Mouse (Mus musculus) midbrain, embryonic 13.5 days (tissue): ENCODE measurements around the gene Zfp229. TPM values are rescaled to one million over a fixed set of nuclear protein-coding genes. Genes with fewer than 3 reads are reported as not detected.
"Not testable (repeated sequence)": the region's sequence is repeated elsewhere in the genome, so short reads cannot be mapped to it uniquely, and the experiment has no call there.

Source experiments
- ATAC-seq: fragments of 200-750 bp; cut with Nextera tagmentation; 2 replicates; pipeline ENCODE4 v1.8.0; 2017; ENCODE audit warnings: mild to moderate bottlenecking, moderate TSS enrichment, moderate library complexity
- H3K27ac ChIP-seq: fragments of 300-500 bp; sonication (generic); 2 replicates; pipeline ENCODE4 v1.5.1; 2015; ENCODE audit warnings: inconsistent platforms, mild to moderate bottlenecking, moderate library complexity
- H3K27me3 ChIP-seq: fragments of 300-500 bp; sonication (generic); 2 replicates; pipeline ENCODE4 v1.6.1; 2015; ENCODE audit warnings: mild to moderate bottlenecking, inconsistent platforms
- H3K36me3 ChIP-seq: fragments of 300-500 bp; sonication (generic); 2 replicates; pipeline ENCODE4 v1.6.1; 2015; ENCODE audit warnings: mild to moderate bottlenecking, inconsistent platforms
- H3K4me1 ChIP-seq: fragments of 300-500 bp; sonication (generic); replicated peaks from 2 replicates; pipeline ENCODE4 v1.6.1; 2015; ENCODE audit warnings: inconsistent platforms
- H3K4me2 ChIP-seq: fragments of 300-500 bp; sonication (generic); replicated peaks from 2 replicates; pipeline ENCODE4 v1.6.1; 2015; ENCODE audit warnings: moderate library complexity, mild to moderate bottlenecking, inconsistent platforms
- H3K4me3 ChIP-seq: fragments of 300-500 bp; sonication (generic); replicated peaks from 2 replicates; pipeline ENCODE4 v1.5.1; 2015; ENCODE audit warnings: mild to moderate bottlenecking, inconsistent platforms
- H3K9ac ChIP-seq: fragments of 300-500 bp; sonication (generic); replicated peaks from 2 replicates; pipeline ENCODE4 v1.6.1; 2015; ENCODE audit warnings: mild to moderate bottlenecking, inconsistent platforms
- H3K9me3 ChIP-seq: fragments of 300-500 bp; sonication (generic); 2 replicates; pipeline ENCODE4 v1.6.1; 2016; ENCODE audit warnings: mild to moderate bottlenecking, inconsistent platforms
- WGBS: fragments of 180-500 bp; shearing (Covaris S2); methylation state at CpG from one replicate; pipeline ENCODE4 v1.1.7; 2015; 5-methylcytosine and 5-hydroxymethylcytosine counted together
- polyA plus RNA-seq: library from polyadenylated mRNA; unstranded; fragments of >200 nt; fragmentation: Nextera tagmentation; extraction: Ambion mirVana; gene quantifications from 2 replicates; pipeline ENCODE4 v1.2.1, GENCODE M21; 2015

Zfp229 gene
- 11.4 and 13.3 TPM in 2 replicates for polyA plus RNA-seq

DNA sequence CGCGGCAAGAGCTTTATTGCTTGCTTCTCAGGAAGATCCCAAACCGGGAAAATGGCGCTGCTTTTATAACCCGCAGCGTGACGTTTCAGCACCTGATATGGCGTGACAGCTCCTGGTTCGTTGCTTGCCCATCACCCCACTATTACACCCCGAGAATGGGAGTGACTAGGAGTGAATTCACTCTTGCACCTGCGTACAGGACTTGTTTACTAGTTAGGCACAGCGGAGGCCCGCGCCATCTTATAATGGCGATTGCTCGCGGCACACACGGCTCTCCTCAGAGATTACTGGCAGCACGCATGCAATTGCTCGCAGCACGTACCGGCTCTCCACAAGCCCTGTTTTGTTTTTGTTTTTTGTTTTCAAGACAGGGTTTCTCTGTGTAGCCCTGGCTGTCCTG, at the start of gene Zfp229:
Zfp229 (plus strand) TSS at position 301 of the 400 bp plus-strand sequence.
- H3K27ac ChIP-seq, H3K36me3 ChIP-seq, H3K9me3 ChIP-seq, H3K4me1 ChIP-seq, H3K9ac ChIP-seq, H3K4me3 ChIP-seq, ATAC-seq, H3K4me2 ChIP-seq, H3K27me3 ChIP-seq: not testable (repeated sequence)
- WGBS: 94% methylated on average over 13 of the region's 22 CpGs

DNA sequence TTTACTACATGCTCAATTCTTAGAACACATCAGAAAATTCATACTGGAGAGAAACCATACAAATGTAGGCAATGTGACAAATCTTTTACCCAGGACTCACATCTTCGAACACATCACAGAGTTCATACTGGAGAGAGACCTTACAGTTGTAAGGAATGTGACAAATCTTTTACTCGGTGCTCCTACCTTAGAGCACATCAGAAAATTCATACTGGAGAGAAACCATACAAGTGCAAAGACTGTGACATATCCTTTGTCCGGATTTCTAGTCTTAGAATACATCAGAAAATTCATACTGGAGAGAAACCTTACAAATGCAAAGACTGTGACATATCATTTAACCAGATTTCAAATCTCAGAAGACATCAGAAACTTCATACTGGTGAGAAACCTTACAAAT, 39.0 kb upstream of the Zfp229 start, which contains the start of gene Gm10226:
Gm10226 (plus strand) TSS at position 301 of the 400 bp plus-strand sequence.
- Histone ChIP-seq H3K27me3 (no peaks in the 10 kb centered on the region), H3K27ac (no peak within 1 kb of the TSS), H3K36me3 (peaks cover 45% of the 10 kb centered on the region), H3K4me3 (no peak within 1 kb of the TSS), H3K9me3 (no peaks in the 10 kb centered on the region), H3K9ac (no peak within 1 kb of the TSS), H3K4me1 (no peaks in the 10 kb centered on the region), H3K4me2 (no peak within 1 kb of the TSS)
- no peak for ATAC-seq
- 96% methylated on average over 3 of the region's 3 CpGs for WGBS

DNA sequence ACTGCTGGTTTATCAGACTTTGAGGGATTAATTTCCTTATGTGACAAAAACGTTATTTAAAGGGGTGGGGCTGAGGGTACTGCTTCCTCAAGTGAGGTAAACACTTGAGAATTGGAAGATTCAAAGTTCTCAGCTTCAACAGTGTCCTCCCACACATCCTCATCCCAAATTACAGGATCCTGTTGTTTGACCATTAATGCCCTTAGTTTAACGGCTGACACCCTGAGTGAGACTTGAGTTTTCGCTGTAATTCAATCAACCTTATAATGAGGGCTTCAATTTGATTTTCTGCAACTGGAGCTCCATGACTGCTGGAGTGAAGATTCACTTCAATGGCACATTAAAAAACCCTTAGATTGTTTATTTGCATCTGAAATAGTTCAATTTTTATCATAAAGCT, 37.3 kb upstream of the Zfp229 start:
- Histone ChIP-seq H3K27me3 (no peaks in the 10 kb centered on the region), H3K4me3 (no peak overlapping the region), H3K9ac (no peak overlapping the region), H3K4me2 (no peak overlapping the region), H3K27ac (no peak overlapping the region), H3K36me3 (peaks cover 42% of the 10 kb centered on the region), H3K9me3 (no peaks in the 10 kb centered on the region), H3K4me1 (no peaks in the 10 kb centered on the region)
- 84% methylated on average over 3 of the region's 3 CpGs for WGBS
- no peak for ATAC-seq

DNA sequence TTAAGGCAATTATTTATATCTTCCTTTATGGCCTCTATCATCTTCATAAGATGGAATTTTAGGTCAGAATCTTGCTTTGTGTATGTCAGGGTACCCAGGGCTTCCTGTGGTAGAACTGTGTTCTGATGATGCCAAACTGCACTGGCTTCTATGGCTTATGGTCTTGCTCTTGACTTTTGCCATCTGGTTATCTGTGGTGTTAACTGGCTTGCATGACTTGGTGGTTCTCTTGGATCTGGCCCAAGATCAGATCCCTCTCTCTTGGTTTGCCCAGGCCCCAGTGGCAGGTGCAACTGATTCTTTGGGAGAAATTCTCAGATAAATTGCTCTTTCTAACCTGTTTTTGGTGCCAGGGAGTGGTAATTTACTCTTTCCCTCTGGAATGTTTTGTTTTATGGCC, 34.5 kb upstream of the Zfp229 start:
- H3K4me3 ChIP-seq: no peak overlapping the region
- H3K4me2 ChIP-seq: no peak overlapping the region
- H3K27me3 ChIP-seq: no peaks in the 10 kb centered on the region
- H3K9ac ChIP-seq: no peak overlapping the region
- no peak overlapping the region for H3K27ac ChIP-seq
- H3K4me1 ChIP-seq: no peaks in the 10 kb centered on the region
- peaks cover 21% of the 10 kb centered on the region for H3K36me3 ChIP-seq
- no peaks in the 10 kb centered on the region for H3K9me3 ChIP-seq
- ATAC-seq: no peak

DNA sequence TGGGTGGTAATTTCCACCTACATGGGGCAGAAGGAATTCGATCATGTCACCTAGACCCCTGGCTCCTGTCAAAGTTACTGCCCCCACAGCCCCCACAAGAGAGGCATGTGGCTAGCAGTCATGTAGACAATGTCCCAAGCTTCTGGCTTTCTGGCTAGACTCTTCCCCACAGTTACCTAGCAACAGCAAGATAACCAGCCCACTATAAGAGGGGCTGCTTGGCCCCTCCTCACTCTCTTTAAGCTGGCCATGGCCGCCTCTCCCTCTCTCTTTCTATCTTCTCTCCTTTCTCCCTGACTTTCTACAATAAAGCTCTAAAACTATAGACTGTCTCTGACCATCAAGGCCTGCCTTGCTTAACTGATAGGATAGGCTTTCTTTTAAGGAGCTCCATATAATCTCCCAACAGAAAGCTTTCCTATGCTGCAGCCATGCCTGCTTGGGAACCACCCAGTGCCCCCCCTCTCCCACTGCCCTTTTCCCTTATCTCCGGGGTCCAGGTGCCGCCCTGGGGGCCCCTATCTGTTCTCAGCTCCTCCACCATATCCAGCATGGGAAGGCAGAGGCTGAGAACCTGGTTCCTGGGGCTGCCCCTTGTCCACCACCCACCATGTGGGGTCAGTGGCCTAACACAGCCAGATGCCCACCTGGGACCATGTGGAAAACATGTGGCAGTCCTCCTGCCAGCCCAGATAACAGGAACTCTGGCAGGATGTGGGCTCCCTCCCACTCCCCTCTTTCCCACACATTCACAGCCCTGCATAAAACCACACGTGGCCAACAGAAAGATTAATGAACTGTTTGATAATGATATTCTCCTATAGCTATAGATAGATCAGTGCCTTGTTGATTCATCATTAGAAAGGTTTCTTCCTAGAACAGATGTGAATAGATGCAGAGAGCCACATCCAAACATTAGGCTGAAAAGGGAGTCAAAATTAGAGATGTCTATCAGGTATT, 28.0 kb upstream of the Zfp229 start:
- Histone ChIP-seq H3K4me3 (no peak overlapping the region), H3K27me3 (no peaks in the 10 kb centered on the region), H3K4me1 (0 out of 2 replicates have a peak, but pooled peaks cover 4% of the 10 kb centered on the region), H3K4me2 (no peak overlapping the region), H3K36me3 (no peaks in the 10 kb centered on the region), H3K9me3 (no peaks in the 10 kb centered on the region), H3K9ac (no peak overlapping the region), H3K27ac (no peak overlapping the region)
- ATAC-seq: no peak
- 43% methylated on average over 5 of the region's 5 CpGs for WGBS

DNA sequence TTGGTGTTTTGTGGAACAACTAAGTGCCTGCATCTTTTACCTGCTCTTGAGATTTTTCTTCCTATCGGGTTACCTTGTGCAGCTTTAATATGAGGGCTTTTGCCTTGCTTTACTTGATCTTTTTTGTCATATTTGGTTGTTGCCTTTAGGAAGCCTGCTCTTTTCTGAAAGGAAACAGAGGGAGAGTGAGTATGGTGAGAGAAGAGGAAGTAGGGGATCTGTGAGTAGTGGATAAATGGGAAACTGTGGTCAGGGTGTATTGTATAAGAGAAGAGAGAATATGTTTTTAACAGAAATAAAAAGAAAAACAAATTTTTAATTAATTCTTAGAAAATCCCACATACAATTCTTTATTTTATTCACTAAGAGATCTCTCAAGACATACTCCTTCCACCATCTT, 27.2 kb upstream of the Zfp229 start:
- H3K4me3 ChIP-seq: no peak overlapping the region
- H3K9me3 ChIP-seq: no peaks in the 10 kb centered on the region
- no peak for ATAC-seq
- H3K4me2 ChIP-seq: no peak overlapping the region
- H3K27ac ChIP-seq: no peak overlapping the region
- H3K36me3 ChIP-seq: no peaks in the 10 kb centered on the region
- H3K27me3 ChIP-seq: no peaks in the 10 kb centered on the region
- H3K4me1 ChIP-seq: peaks cover 7% of the 10 kb centered on the region
- WGBS: 91% methylated on average over 1 of the region's 1 CpGs
- H3K9ac ChIP-seq: no peak overlapping the region

DNA sequence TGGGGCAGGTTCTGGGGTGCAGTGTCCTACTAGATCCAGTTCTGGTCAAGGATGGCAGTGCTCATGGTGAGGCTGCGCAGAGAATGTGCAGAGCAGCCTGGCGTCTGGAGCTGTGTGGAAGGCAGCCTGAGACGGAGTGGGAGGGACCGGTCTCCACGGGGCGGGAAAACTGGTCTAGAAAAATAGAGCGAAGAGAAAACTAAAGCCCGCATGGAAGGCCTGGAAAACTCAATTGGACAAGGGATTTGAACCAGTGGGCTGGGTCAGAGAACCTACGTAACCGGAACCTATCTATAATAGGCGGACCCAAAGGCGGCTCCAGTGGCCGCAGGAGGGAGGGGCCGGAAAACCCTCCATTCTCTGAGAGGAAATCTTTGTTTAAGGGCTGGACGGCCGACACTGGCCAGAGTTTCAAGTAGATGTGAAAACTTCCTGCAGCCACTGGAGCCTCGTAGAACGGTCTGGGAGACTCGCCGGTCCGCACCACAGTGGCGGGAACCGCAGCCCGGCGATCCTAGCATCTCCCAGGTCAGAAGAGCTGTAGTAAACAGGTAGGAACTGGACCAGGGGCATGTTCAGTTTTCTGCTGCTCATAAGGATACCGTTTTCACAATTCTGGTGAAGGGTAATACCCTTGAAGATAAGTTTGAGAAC, 23.1 kb upstream of the Zfp229 start, which contains the start of gene Zfp760:
Zfp760 (plus strand) TSS at position 399 of the 654 bp plus-strand sequence.
- H3K9ac ChIP-seq: peak within 1 kb of the TSS; percentile 75
- peak within 1 kb of the TSS; percentile 57 for H3K4me2 ChIP-seq
- H3K27me3 ChIP-seq: no peaks in the 10 kb centered on the region
- H3K4me1 ChIP-seq: peaks cover 21% of the 10 kb centered on the region
- WGBS: 3% methylated on average over 26 of the region's 26 CpGs
- peak within 1 kb of the TSS; percentile 75 for H3K4me3 ChIP-seq
- peak; percentile 99 for ATAC-seq
- H3K36me3 ChIP-seq: peaks cover 13% of the 10 kb centered on the region
- H3K27ac ChIP-seq: peak within 1 kb of the TSS; percentile 85
- no peaks in the 10 kb centered on the region for H3K9me3 ChIP-seq

DNA sequence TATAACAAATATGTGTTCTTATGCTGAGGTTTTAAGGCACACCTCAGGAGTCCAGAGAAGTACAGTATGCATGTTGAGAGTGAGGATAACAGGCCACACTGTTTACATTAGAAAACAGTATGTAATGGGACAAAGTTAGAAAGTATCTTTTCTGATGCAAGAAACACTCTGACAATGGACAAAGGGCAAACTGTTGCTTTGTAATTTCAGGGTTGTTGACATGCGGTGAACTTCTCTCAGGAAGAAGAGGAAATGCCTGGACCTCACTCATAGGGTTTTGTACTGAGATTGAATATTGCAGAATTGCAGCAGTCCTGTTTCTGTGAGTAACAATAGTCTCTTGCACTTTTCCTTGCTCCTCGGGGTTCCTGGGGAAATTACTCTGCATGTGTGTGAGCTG, 22.2 kb upstream of the Zfp229 start:
- no peak overlapping the region for H3K27ac ChIP-seq
- peaks cover 21% of the 10 kb centered on the region for H3K4me1 ChIP-seq
- H3K36me3 ChIP-seq: peaks cover 16% of the 10 kb centered on the region
- H3K27me3 ChIP-seq: no peaks in the 10 kb centered on the region
- peak overlapping the region; percentile 63 for H3K9ac ChIP-seq
- H3K9me3 ChIP-seq: no peaks in the 10 kb centered on the region
- 28% methylated on average over 2 of the region's 2 CpGs for WGBS
- no peak for ATAC-seq
- peak overlapping the region; percentile 57 for H3K4me2 ChIP-seq
- peak overlapping the region; percentile 75 for H3K4me3 ChIP-seq

DNA sequence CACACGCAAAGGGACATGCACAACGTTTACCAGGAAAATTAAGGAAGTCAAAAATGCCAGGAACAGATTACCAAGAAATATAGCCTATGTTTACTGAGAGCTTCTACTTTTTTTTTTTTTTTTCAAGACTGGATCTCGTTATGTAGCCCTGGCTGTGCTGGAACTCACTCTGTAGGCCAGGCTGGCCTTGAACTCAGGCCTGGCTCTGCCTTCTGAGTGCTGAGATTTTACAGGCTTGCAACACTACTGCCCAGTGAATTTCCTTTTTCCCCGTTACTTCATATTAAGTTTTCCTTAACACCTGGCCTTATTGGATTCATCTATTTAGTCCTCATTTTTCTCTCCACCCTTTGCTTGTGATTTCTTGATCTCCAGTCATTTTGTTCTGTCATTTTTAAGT, 2.5 kb downstream of the Zfp229 start:
- H3K27me3 ChIP-seq: no peaks in the 10 kb centered on the region
- peaks cover 9% of the 10 kb centered on the region for H3K4me1 ChIP-seq
- no peaks in the 10 kb centered on the region for H3K9me3 ChIP-seq
- WGBS: 89% methylated on average over 4 of the region's 4 CpGs
- peak overlapping the region; percentile 62 for H3K4me3 ChIP-seq
- ATAC-seq: no peak
- H3K27ac ChIP-seq: peak overlapping the region; percentile 82; the same call in 1 of the 2 replicates
- H3K4me2 ChIP-seq: peak overlapping the region; percentile 51
- H3K9ac ChIP-seq: no peak overlapping the region
- H3K36me3 ChIP-seq: peaks cover 7% of the 10 kb centered on the region

DNA sequence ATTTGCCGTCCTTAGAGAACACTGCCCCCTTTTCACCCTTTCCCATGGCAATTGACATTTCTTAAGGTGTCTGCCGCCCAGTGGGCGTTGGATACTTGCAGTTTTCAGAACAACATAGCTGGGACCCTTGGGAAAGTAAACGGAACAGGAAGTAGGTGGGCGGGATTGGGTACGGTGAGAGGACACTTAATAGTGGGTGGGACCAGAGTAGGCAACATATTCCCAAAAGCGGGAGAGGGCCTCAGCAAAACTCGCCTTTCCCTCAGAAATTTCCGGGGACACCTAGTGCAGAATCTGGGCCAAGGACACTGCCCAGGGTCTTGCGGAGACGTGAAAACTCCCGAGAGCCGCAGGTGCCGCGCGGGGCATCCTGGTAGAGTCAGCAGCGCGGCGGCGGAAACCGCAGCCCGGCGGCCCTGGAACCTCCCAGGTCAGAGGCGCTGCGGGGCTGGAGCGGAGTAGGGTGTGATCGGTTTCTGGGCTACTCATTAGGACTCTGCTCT, 3.0 kb downstream of the Zfp229 start:
- peak; percentile 99 for ATAC-seq
- Histone ChIP-seq H3K27ac (peak overlapping the region; percentile 82), H3K4me2 (peak overlapping the region; percentile 51), H3K36me3 (peaks cover 9% of the 10 kb centered on the region), H3K27me3 (no peaks in the 10 kb centered on the region), H3K9ac (peak overlapping the region; percentile 77), H3K9me3 (no peaks in the 10 kb centered on the region), H3K4me1 (peaks cover 9% of the 10 kb centered on the region), H3K4me3 (peak overlapping the region; percentile 62)
- under 1% methylated on average over 27 of the region's 27 CpGs for WGBS

DNA sequence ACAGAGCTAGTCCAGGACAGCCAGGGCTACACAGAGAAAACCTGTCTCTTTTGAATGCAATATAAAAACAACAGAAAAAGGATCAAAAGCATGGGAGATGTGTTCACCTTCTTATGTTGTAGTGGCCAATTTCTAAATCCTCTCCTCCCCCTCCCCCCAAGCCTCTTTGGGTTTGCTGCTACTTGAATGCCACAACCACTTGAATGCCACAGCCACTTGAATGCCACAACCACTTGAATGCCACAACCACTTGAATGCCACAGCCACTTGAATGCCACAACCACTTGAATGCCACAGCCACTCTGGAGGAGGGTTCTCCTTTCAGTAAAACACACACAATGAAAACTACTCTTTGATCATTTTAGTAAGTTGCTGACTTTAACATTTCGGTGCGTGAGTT, 22.2 kb downstream of the Zfp229 start:
- 45% methylated on average over 2 of the region's 2 CpGs for WGBS
- H3K4me2 ChIP-seq: no peak overlapping the region
- no peak overlapping the region for H3K4me3 ChIP-seq
- no peaks in the 10 kb centered on the region for H3K36me3 ChIP-seq
- ATAC-seq: no peak
- H3K9ac ChIP-seq: no peak overlapping the region
- H3K27me3 ChIP-seq: no peaks in the 10 kb centered on the region
- no peaks in the 10 kb centered on the region for H3K9me3 ChIP-seq
- no peak overlapping the region for H3K27ac ChIP-seq
- peaks cover 14% of the 10 kb centered on the region for H3K4me1 ChIP-seq
